Mouse (Mus musculus) left cerebral cortex, adult 11 months (tissue): ENCODE measurements around the gene Rbfox2.

Source experiments
- DNase-seq: peaks from one replicate; pipeline ENCODE4 v3.0.0; 2022; ENCODE audit warnings: low spot score

Rbfox2 gene

DNA sequence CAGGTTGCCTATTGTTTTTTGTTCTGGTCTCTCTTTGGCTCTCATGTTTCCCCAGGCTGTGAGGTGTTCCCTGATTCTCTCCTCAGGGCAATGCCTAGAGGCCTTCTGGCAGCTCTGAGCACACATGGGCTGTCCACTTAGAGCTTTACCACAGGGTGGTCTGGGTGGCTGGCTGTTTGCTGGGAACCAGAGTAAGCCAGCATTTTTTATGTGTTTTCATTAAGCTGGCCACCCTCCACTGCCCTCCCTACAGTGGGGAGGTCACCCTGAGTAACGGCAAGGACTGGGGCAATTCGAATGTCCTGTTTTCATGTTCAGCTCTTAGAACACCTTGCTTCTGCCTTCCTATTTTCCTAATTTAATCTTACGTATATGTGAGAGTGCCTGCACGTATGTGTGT lies 24.6 kb upstream of the Rbfox2 start:
- DNase-seq: no peak

GRCm38 (mm10) chr15:77329681-77330180 lies 22.9 kb upstream of the Rbfox2 start:
- no peak for DNase-seq

DNA sequence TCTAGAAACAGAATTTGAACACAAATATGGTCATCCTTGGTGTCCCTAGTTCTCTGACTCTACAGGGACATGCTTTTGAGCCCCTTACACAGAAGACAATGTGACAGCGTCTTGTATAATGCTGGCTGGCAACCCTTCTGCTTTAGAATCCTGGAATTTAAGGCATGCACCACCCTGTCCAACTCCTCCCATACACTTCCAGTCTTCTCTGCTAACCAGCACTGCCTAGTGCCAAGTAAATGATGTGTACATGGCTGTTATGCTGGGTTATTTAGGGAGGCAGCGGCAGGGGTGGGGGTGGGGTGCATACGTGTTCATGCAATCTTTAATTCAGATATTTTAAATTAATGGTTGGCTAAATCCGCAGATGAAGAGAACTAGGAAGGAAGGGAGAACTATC lies 19.6 kb upstream of the Rbfox2 start:
- DNase-seq: no peak

- DNase-seq: no peak
Measured at GRCm38 (mm10) chr15:77324426-77324825, 17.6 kb upstream of the Rbfox2 start.

DNA sequence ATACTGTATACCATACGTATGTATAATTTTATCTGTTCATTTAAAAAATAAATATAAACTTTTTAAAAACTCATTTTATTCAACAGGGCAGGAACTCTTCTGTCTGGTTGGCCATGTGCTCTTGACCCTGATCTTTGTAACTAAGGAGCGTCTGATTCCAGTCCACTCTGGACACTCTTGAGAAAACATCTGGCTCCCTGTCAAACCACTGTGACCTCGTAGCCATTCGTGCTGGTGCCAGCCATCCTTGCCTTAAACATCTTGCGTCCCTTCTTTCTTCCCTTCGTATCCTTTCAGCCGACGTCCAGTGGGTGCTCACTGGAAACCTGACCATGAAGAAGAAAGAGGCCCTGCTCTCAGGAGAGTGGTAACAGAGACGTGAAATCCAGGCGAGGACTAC lies 16.4 kb upstream of the Rbfox2 start:
- DNase-seq: no peak

- DNase-seq: no peak
Measured at GRCm38 (mm10) chr15:77313701-77314100, 6.9 kb upstream of the Rbfox2 start.

- no peak for DNase-seq
Measured at GRCm38 (mm10) chr15:77312796-77313195, 6.0 kb upstream of the Rbfox2 start.

GRCm38 (mm10) chr15:77307767-77308495 lies 1.1 kb upstream of the Rbfox2 start:
- no peak for DNase-seq

DNA sequence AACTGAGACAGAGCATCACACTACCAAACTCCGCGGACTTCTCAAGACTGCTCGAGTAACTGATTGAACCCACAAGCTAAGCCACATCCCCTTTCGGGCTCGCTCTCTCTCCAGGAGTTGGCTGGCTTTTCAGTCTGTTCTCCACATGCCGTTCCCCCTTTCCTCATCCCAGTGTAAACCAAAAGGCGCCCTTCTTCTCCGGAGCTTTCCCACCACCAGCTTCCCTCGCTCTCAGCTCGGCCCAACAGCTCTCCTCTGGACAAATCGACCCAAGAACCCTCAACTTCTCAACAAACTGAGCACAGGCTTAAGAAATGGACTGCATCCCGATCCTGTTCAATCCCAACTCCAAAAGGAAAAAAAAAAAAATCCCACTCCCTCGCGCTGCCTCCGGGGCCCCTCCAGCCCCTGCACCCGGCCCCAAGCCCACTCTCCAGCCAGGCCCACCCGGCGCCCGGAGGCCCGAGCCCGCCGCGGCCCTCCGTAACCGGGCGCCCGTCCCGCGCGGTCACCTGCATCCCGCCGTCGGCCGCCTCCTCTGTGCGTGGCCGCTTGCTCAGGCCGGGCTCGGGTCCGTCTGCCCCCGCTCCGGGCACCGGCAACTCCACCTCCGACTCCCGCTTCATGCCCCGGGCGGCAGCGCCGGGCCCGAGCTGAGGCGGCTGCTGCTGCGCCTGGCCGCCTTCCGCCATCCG lies 805 bp downstream of the Rbfox2 start:
- DNase-seq: no peak

DNA sequence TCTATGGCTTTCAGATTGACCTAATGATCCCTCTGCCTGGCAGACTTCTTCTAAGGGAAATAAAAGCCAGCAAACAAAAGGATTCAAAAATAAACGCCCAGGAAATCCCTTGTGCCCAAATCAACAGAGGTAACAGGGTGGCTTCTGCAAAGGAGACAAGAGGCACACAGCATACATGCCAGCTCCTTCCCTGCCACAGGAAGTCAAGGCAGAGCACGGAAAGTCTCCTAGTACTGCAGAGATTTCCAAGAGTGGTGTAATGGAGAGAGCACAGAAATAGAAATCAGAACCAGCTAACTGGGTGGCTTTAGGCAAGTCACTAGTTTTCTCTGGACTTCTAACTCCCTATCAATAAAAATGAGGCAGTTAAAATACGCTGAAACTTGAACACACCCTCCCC lies 1.8 kb downstream of the Rbfox2 start:
- DNase-seq: no peak

DNA sequence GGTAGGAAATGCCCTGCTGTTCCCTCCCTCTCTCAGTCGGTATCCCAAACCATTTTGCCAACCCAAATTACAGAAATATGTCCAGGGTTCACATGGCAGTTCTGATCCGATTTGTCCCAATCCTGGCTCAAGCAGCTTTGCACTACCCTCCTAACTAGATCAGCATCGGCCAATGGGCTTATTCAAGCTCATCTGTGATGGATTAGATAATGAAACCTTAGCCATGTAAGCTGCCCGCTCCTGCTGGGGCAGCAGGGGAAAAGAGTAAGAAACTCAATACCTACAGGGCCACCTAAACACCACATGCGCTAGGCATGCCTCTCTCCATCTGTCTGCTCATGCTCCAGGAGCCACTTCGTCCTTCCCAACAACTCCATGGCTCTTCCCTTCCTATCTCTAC lies 5.7 kb downstream of the Rbfox2 start:
- DNase-seq: no peak

GRCm38 (mm10) chr15:77298564-77298963 lies 8.2 kb downstream of the Rbfox2 start:
- DNase-seq: no peak

- DNase-seq: no peak
Measured at GRCm38 (mm10) chr15:77296635-77297034, 10.2 kb downstream of the Rbfox2 start.

GRCm38 (mm10) chr15:77293493-77293892 lies 13.3 kb downstream of the Rbfox2 start:
- no peak for DNase-seq

DNA sequence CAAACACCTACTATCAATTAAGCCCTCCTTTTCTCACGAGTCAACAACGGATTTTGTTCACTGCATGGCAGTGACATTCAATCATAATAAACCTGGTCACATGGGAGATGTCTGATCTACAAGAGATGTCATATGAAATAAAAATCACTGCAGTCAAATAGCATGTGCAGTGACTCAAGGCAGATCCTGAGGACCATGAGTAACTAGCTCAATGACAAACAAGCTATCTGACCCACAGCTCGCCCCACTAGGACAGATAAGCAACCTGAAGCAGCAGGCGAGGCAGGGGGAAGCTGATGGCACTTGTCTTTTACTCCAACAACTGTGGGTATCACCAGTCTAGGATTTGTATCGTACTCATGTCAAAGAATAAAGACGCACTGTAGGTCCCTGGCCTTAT lies 14.4 kb downstream of the Rbfox2 start:
- DNase-seq: no peak

DNA sequence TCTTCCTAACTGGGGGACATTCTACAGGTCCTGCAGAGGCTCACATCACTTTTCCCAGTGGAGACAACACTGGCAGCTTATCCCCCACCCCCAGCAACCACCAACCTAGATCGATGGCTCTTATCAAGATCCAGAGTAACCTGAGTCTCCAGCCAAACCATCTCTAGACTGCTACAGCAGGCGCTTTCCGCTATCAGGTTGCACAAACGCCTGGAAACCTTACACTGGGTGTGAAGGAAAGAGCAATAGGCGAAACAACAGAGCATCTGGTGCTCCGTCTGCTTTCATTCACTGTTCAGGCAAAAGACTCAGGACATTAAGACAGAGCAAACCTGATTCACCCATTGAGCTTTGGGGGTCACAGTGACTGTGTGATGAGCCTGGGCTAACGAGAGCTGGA lies 15.3 kb downstream of the Rbfox2 start:
- DNase-seq: no peak

GRCm38 (mm10) chr15:77290352-77290751 lies 16.5 kb downstream of the Rbfox2 start:
- no peak for DNase-seq

GRCm38 (mm10) chr15:77280130-77280529 lies 26.7 kb downstream of the Rbfox2 start:
- no peak for DNase-seq

DNA sequence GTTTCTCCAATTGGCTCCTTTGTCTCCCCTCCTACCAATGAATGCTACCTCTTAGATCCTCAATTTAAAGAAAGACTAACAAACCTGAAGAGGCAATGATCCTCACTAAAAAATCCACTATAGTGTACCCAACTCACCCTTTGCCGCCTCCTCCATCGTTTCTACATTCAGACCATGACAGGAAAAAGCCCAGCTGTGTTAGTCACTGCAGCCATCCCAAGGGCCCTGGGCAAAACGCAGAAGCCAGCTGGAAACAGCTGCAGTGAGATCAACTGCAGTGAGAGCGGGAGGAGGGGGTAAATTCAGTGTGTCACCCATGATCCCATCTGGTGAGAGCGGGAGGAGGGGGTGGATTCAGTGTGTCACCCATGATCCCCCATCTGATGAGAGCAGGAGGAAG lies 28.0 kb downstream of the Rbfox2 start:
- DNase-seq: no peak

- no peak for DNase-seq
Measured at GRCm38 (mm10) chr15:77276838-77277725, 29.7 kb downstream of the Rbfox2 start.

DNA sequence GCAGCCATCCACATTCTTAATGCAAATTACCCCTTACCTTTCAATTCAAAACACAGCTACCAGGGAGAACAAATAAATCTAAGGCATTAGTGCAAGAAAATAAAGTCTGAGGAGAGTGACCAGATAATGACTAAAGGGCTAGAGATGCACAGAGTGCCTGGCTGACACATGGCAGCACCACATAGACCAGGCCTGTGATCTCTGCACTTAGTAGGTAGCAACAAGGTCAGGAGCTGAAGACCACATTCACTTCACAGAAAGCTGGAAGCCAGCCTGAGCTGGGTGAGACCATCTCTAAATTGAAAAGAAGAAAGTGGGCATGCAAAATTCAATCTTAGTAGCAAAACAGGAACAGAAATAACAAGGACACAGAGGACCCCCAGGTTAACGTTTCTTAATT lies 30.5 kb downstream of the Rbfox2 start:
- no peak for DNase-seq

DNA sequence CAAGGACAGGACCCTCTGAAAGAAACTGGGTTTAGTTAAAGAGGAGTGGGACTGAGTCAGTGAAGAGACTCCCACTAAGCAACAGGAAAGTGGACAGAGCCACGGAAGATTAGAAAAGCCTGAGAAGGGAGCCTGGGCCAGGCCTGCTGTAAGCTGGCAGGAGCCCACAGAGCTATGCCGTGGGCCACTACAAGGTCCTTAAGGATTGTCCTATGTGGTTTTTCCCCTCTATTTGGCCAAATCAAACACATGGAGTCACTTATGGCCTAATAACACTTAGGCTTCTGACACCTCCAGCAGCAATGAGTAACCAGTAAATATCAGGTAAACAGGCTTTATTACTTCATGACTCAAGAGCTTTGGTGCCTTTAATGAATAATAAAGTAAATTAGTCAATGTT lies 31.2 kb downstream of the Rbfox2 start:
- DNase-seq: no peak

- no peak for DNase-seq
Measured at GRCm38 (mm10) chr15:77273947-77274346, 32.9 kb downstream of the Rbfox2 start.
